Mouse (Mus musculus) spleen, adult 2 months (tissue): ENCODE measurements around the gene Lrfn2.

ENCODE experiments used
- CTCF ChIP-seq: fragments of 200-500 bp; IDR thresholded peaks from 2 replicates; pipeline ENCODE4 v1.5.1; 2011; ENCODE audit warnings: mild to moderate bottlenecking, inconsistent platforms; ENCODE audit not compliant: insufficient read depth, insufficient read length, insufficient replicate concordance; ENCODE audit errors: extremely low read depth
- POLR2A ChIP-seq: fragments of 200-500 bp; IDR thresholded peaks from 2 replicates; pipeline ENCODE4 v1.6.1; 2011; ENCODE audit warnings: low read depth, low read length, inconsistent platforms

- TF ChIP-seq CTCF (no peak), POLR2A (no peak)
These were observed 44.5 kb upstream of the Lrfn2 start for GRCm38 (mm10) chr17:48887472-48888385.
